Mouse (Mus musculus): ENCODE data around the gene Tmem210. TPM values are rescaled to one million over a fixed set of nuclear protein-coding genes. Genes with fewer than 3 reads are reported as not detected.

The Tmem210 gene
- polyA plus RNA-seq, 1 experiment: not detected

DNA sequence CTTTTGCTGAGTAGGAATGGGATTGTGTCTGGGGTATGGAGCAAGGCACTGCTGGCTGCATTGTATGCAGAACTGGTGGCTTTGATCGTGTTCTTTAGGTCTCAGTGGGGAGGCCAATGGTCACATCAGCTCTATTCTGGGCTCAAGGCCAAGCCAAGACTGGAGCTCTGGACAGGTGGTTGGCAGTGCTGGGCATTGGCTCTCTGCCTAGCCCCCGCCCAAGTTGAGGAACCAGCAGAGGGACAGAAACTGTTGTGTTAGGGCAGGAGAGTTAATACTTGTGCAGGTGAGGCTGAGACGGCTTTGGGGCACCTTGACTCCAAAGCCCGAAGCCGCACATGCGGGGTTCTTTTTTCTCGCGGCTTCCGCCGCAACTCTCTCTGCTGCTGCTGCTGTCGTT lies 1.7 kb downstream of the Tmem210 start, which contains the start of gene Lrrc26:
TSS of gene Lrrc26 (plus strand) at position 265 of the 400 bp plus-strand sequence.
- H3K36me3 ChIP-seq (ENCODE audit: control insufficient read depth): peaks cover 17% of the 10 kb centered on the region
- TF ChIP-seq GATA1 (IDR thresholded peaks at IDR 0.05; ENCODE audit: low read length): no peak
- TF ChIP-seq TAL1 (IDR thresholded peaks at IDR 0.05; ENCODE audit: low read length): no peak
- peaks cover 22% of the 10 kb centered on the region for H3K4me1 ChIP-seq (ENCODE audit: control insufficient read depth)
- H3K4me3 ChIP-seq (replicated peaks): no peak within 1 kb of the TSS
- H3K27me3 ChIP-seq (ENCODE audit: control insufficient read depth): peaks cover 68% of the 10 kb centered on the region
- peaks cover 3% of the 10 kb centered on the region; the same call in 1 of the 2 replicates for H3K9me3 ChIP-seq (ENCODE audit: control insufficient read depth, low read length)

DNA sequence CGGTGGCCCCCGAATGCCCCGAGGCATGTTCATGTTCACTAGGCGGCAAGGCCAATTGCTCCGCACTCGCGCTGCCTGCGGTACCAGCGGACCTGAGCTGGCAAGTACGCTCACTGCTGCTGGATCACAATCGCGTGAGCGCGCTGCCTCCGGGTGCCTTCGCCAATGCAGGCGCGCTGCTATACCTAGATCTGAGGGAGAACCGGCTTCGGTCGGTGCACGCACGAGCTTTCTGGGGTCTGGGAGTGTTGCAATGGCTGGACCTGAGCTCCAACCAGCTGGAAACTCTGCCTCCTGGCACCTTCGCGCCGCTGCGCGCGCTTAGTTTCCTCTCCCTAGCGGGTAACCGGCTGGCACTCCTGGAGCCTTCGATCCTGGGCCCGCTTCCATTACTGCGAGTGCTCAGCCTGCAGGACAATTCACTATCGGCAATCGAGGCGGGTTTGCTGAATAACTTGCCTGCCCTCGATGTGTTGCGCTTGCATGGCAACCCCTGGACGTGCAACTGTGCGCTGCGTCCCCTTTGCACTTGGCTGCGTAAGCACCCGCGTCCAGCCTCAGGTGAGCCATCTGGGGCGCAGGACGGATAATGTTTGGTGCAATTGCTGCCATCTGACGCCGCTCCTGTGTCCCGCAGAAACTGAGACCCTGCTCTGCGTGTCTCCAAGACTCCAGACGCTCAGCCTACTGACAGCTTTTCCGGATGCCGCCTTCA lies 2.3 kb downstream of the Tmem210 start:
- H3K27me3 ChIP-seq (ENCODE audit: control insufficient read depth): peaks cover 74% of the 10 kb centered on the region
- no peak overlapping the region for H3K4me3 ChIP-seq (replicated peaks)
- H3K36me3 ChIP-seq (ENCODE audit: control insufficient read depth): peaks cover 11% of the 10 kb centered on the region
- H3K9me3 ChIP-seq (ENCODE audit: control insufficient read depth, low read length): peaks cover 3% of the 10 kb centered on the region; the same call in 1 of the 2 replicates
- H3K4me1 ChIP-seq (ENCODE audit: control insufficient read depth): peaks cover 22% of the 10 kb centered on the region
- TF ChIP-seq TAL1 (IDR thresholded peaks at IDR 0.05; ENCODE audit: low read length): no peak
- TF ChIP-seq GATA1 (IDR thresholded peaks at IDR 0.05; ENCODE audit: low read length): no peak

DNA sequence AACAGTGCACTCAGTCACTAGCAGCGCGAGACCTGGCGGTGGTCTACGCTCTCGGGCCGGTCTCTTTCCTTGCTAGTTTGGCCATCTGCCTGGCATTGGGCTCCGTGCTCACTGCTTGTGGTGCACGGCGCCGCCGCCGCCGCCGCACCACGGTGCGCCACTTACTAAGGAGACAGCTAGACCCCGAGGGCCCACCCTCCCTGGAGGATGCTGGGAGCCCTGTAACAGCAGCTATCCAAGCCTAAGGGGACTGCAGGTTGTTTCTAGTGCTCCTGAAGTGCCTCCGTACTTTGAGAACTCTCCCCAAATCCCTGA lies 2.8 kb downstream of the Tmem210 start:
- no peak overlapping the region for H3K4me3 ChIP-seq (replicated peaks)

DNA sequence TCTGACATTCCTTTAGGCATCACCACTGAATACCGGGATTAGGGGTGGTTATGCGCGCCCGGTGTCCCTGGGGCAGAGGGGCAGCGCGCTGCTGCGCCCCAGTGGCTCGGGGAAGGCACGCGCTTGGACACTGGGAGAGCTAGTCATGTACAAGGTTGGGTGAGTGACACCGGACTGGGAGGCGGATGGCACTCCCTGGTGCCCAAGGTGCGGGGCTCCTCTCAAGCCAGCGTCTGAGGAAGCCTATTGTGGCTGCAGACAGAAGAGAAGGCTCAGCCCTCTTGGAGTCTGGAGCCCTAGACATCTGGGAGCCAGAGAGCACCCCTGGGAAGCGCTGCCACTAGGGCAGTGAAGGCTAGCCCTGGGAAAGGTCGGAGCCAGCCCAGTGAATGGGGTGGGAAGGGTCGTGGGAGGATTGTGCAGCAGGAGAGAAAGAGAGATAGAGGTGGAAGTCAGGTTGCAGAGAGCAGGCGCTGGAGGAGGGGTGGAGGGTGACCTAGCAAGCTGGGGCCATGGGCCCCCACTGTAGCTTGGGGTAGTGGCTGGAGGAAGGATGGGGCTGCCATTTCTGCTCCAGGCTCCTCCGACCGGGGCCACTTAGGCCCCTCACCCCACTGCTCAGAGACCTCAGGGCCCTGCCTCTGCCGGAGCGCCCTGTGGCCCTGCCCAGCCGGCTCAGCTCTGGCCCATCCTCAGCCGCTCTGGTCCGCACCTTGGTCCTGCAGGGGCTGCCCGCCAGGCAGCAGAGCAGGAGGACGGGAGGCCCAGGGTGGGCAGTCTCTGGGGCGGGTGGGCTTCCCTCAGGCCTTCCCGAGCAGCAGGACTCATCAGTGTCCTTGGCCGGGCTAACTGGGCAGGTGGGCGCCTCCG lies 3.5 kb downstream of the Tmem210 start:
- TF ChIP-seq GATA1 (IDR thresholded peaks at IDR 0.05; ENCODE audit: low read length) (no peak), TAL1 (IDR thresholded peaks at IDR 0.05; ENCODE audit: low read length) (no peak)
- Histone ChIP-seq H3K9me3 (ENCODE audit: control insufficient read depth, low read length) (peaks cover 3% of the 10 kb centered on the region; the same call in 1 of the 2 replicates), H3K27me3 (ENCODE audit: control insufficient read depth) (peaks cover 85% of the 10 kb centered on the region), H3K4me3 (replicated peaks) (no peak overlapping the region), H3K4me1 (ENCODE audit: control insufficient read depth) (peaks cover 18% of the 10 kb centered on the region), H3K36me3 (ENCODE audit: control insufficient read depth) (peaks cover under 1% of the 10 kb centered on the region)

More for the DNA sequence above, 2.8 kb downstream of the Tmem210 start:
- Histone ChIP-seq H3K27me3 (ENCODE audit: control insufficient read depth) (peaks cover 79% of the 10 kb centered on the region), H3K4me1 (ENCODE audit: control insufficient read depth) (peaks cover 22% of the 10 kb centered on the region), H3K9me3 (ENCODE audit: control insufficient read depth, low read length) (peaks cover 3% of the 10 kb centered on the region; the same call in 1 of the 2 replicates), H3K36me3 (ENCODE audit: control insufficient read depth) (peaks cover 6% of the 10 kb centered on the region)
- TF ChIP-seq TAL1 (IDR thresholded peaks at IDR 0.05; ENCODE audit: low read length): no peak
- no peak for TF ChIP-seq GATA1 (IDR thresholded peaks at IDR 0.05; ENCODE audit: low read length)

DNA sequence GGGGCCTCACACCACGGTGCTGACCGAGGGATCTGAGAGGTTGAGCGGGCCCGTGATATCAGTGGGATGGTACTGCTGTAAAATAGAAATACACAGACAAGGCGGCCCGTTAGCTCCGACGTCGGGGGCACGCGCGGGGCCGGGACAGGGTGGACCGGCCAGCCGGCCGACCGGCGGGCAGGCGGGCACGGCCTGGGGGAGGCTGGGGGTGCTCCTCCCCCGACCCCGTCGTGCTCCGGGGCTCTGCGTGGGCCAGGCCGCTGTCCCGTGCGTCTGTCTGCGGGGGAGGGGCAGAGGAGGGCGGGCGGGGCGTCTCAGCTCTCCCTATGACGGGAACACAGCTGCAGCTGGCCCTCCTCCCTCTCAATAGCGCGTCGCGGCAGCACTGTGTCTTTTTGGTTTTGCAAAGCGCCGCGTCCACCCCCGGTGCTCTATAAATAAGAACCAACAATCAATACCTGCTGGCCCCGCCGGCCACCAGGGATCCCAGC lies 4.2 kb downstream of the Tmem210 start:
- Histone ChIP-seq H3K27me3 (ENCODE audit: control insufficient read depth) (peaks cover 92% of the 10 kb centered on the region), H3K4me3 (replicated peaks) (no peak overlapping the region), H3K9me3 (ENCODE audit: control insufficient read depth, low read length) (peaks cover 3% of the 10 kb centered on the region; the same call in 1 of the 2 replicates), H3K36me3 (ENCODE audit: control insufficient read depth) (no peaks in the 10 kb centered on the region), H3K4me1 (ENCODE audit: control insufficient read depth) (peaks cover 11% of the 10 kb centered on the region)
- TF ChIP-seq TAL1 (IDR thresholded peaks at IDR 0.05; ENCODE audit: low read length) (no peak), GATA1 (IDR thresholded peaks at IDR 0.05; ENCODE audit: low read length) (no peak)

DNA sequence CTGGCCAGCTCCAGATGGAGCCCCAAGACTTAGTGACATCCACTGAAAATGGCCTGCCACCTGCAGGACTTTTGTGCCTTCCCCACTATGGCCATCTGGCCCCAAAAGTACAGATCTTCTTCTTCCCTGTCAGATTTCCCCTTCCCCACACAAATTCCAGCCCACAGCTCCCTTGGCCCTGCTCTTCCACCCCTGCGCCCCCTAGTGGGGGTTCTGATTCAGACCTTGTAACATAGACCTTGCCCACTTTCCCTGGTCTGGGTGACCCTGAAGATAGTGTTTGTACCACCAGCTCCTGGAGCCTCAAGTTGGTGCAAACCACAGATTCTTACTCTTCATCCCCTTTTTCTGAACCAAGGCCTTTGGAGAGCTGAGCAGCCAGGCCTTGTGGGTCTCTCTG lies 4.9 kb downstream of the Tmem210 start:
- Histone ChIP-seq H3K36me3 (ENCODE audit: control insufficient read depth) (no peaks in the 10 kb centered on the region), H3K9me3 (ENCODE audit: control insufficient read depth, low read length) (peaks cover 3% of the 10 kb centered on the region; the same call in 1 of the 2 replicates), H3K4me3 (replicated peaks) (no peak overlapping the region), H3K27me3 (ENCODE audit: control insufficient read depth) (peaks cover 98% of the 10 kb centered on the region), H3K4me1 (ENCODE audit: control insufficient read depth) (peaks cover 6% of the 10 kb centered on the region)
- no peak for TF ChIP-seq GATA1 (IDR thresholded peaks at IDR 0.05; ENCODE audit: low read length)
- TF ChIP-seq TAL1 (IDR thresholded peaks at IDR 0.05; ENCODE audit: low read length): no peak

DNA sequence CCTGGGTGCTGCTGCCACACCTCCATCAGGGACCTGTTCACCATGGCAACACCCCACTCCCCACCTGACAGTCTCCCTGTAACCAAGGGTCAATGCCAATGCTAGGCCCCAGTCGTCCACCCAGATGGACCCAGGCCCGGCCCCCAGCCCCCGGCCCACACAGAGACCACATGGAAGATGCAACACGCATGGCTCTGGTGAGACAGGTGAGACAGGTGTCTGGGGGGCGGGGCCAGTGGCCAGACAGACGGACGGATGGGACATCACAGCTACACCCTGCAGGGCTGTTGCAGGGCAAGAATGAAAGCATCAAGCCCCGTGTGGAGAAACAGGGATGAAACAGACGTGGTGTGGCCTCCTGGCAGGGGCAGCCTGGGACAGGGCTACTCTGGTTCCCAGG lies 5.8 kb downstream of the Tmem210 start:
- H3K4me3 ChIP-seq (replicated peaks): no peak overlapping the region
- H3K9me3 ChIP-seq (ENCODE audit: control insufficient read depth, low read length): peaks cover 3% of the 10 kb centered on the region; the same call in 1 of the 2 replicates
- peaks cover 3% of the 10 kb centered on the region for H3K4me1 ChIP-seq (ENCODE audit: control insufficient read depth)
- TF ChIP-seq GATA1 (IDR thresholded peaks at IDR 0.05; ENCODE audit: low read length) (no peak), TAL1 (IDR thresholded peaks at IDR 0.05; ENCODE audit: low read length) (no peak)
- peaks cover 90% of the 10 kb centered on the region for H3K27me3 ChIP-seq (ENCODE audit: control insufficient read depth)
- H3K36me3 ChIP-seq (ENCODE audit: control insufficient read depth): no peaks in the 10 kb centered on the region

DNA sequence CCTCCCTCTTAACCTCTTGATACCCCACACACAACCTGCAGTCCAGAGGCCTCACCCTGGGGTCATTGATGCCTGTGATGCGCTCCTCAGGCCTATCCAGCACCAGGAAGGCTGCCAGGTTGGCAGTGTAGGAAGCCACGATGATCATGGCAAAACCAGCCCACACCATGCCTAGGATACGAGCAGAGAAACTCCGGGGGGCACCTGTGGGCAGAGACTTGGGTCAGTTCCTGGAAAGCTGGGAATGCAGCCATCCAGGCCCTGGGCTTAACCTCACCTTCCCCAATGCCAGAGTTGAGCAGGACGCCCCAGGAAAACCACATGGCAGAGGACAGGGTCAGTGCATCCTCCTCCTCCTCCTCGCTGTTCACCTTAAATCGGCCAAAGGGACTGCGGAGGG lies 9.1 kb downstream of the Tmem210 start:
- Histone ChIP-seq H3K9me3 (ENCODE audit: control insufficient read depth, low read length) (no peaks in the 10 kb centered on the region), H3K4me1 (ENCODE audit: control insufficient read depth) (no peaks in the 10 kb centered on the region; the same call in none of the 2 replicates), H3K36me3 (ENCODE audit: control insufficient read depth) (no peaks in the 10 kb centered on the region), H3K27me3 (ENCODE audit: control insufficient read depth) (peaks cover 60% of the 10 kb centered on the region), H3K4me3 (replicated peaks) (no peak overlapping the region)
- TF ChIP-seq TAL1 (IDR thresholded peaks at IDR 0.05; ENCODE audit: low read length) (no peak), GATA1 (IDR thresholded peaks at IDR 0.05; ENCODE audit: low read length) (no peak)

DNA sequence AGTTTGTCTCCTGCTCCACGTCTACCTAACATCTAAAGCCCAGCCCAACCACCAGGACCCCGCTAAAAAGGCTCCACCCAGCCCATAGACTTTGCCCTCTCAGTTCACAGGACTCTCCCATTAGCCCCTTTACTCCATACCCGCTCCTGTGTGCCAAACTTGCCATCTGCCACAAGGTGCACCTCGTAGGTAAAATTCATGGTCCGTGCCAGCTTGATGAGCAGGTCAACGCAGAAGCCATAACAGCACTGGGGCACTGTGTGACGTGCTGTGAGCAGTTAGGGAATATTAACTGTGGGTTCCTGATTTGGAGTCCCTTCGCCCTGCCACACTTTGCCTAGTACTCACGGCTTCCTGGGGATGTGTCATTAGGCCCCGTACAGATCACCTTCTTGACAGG lies 10.1 kb downstream of the Tmem210 start:
- Histone ChIP-seq H3K4me3 (replicated peaks) (no peak overlapping the region), H3K4me1 (ENCODE audit: control insufficient read depth) (no peaks in the 10 kb centered on the region), H3K27me3 (ENCODE audit: control insufficient read depth) (peaks cover 55% of the 10 kb centered on the region), H3K9me3 (ENCODE audit: control insufficient read depth, low read length) (no peaks in the 10 kb centered on the region), H3K36me3 (ENCODE audit: control insufficient read depth) (no peaks in the 10 kb centered on the region)
- TF ChIP-seq TAL1 (IDR thresholded peaks at IDR 0.05; ENCODE audit: low read length) (no peak), GATA1 (IDR thresholded peaks at IDR 0.05; ENCODE audit: low read length) (no peak)
